Mouse (Mus musculus) stomach, embryonic 15.5 days (tissue): Measurements from ENCODE around the gene Bsnd. TPM values are rescaled to one million over a fixed set of nuclear protein-coding genes. Genes with fewer than 3 reads are reported as not detected.

Source experiments
- ATAC-seq: fragments of 200-750 bp; cut with Nextera tagmentation; 2 replicates; pipeline ENCODE4 v1.8.0; 2017; ENCODE audit warnings: low read depth, moderate number of reproducible peaks, moderate TSS enrichment; ENCODE audit not compliant: insufficient read depth, low FRiP score
- H3K27ac ChIP-seq: fragments of 300-500 bp; sonication (generic); 2 replicates; pipeline ENCODE4 v1.5.1; 2015; ENCODE audit warnings: mild to moderate bottlenecking, inconsistent platforms
- H3K27me3 ChIP-seq: fragments of 300-500 bp; sonication (generic); replicated peaks from 2 replicates; pipeline ENCODE4 v1.6.1; 2015; ENCODE audit warnings: inconsistent platforms
- H3K36me3 ChIP-seq: fragments of 300-500 bp; sonication (generic); 2 replicates; pipeline ENCODE4 v1.6.1; 2015; ENCODE audit warnings: inconsistent platforms
- H3K4me1 ChIP-seq: fragments of 300-500 bp; sonication (generic); 2 replicates; pipeline ENCODE4 v1.6.1; 2015; ENCODE audit warnings: inconsistent platforms
- H3K4me2 ChIP-seq: fragments of 300-500 bp; sonication (generic); 2 replicates; pipeline ENCODE4 v1.6.1; 2015; ENCODE audit warnings: mild to moderate bottlenecking, inconsistent platforms
- H3K4me3 ChIP-seq: fragments of 300-500 bp; sonication (generic); replicated peaks from 2 replicates; pipeline ENCODE4 v1.5.1; 2015; ENCODE audit warnings: inconsistent platforms
- H3K9ac ChIP-seq: fragments of 300-500 bp; sonication (generic); 2 replicates; pipeline ENCODE4 v1.6.1; 2015; ENCODE audit warnings: inconsistent platforms
- H3K9me3 ChIP-seq: fragments of 300-500 bp; sonication (generic); 2 replicates; pipeline ENCODE4 v1.6.1; 2016; ENCODE audit warnings: inconsistent platforms
- WGBS: fragments of 180-500 bp; shearing (Covaris S2); methylation state at CpG from one replicate; pipeline ENCODE4 v1.1.7; 2015; 5-methylcytosine and 5-hydroxymethylcytosine counted together
- polyA plus RNA-seq: library from polyadenylated mRNA; unstranded; fragments of >200 nt; fragmentation: Nextera tagmentation; extraction: Ambion mirVana; gene quantifications from 2 replicates; pipeline ENCODE4 v1.2.1, GENCODE M21; 2015

Gene Bsnd
- polyA plus RNA-seq, 1 experiment from 2014 or later, result not detected

- Histone ChIP-seq H3K27ac (no peak overlapping the region), H3K9me3 (no peaks in the 10 kb centered on the region), H3K4me1 (no peaks in the 10 kb centered on the region), H3K9ac (no peak overlapping the region), H3K36me3 (no peaks in the 10 kb centered on the region), H3K4me3 (no peak overlapping the region), H3K27me3 (no peaks in the 10 kb centered on the region), H3K4me2 (no peak overlapping the region)
- no peak for ATAC-seq
- WGBS, result 2% methylated on average over 6 of the region's 6 CpGs
These were observed 17.8 kb downstream of the Bsnd start for GRCm38 (mm10) chr4:106474241-106474640.

- no peak overlapping the region for H3K4me2 ChIP-seq
- no peak overlapping the region for H3K4me3 ChIP-seq
- no peaks in the 10 kb centered on the region for H3K36me3 ChIP-seq
- H3K9ac ChIP-seq, result no peak overlapping the region
- WGBS, result 9% methylated on average over 3 of the region's 3 CpGs
- H3K27ac ChIP-seq, result no peak overlapping the region
- no peaks in the 10 kb centered on the region for H3K27me3 ChIP-seq
- no peaks in the 10 kb centered on the region for H3K9me3 ChIP-seq
- H3K4me1 ChIP-seq, result no peaks in the 10 kb centered on the region
- no peak for ATAC-seq
These were observed 19.7 kb downstream of the Bsnd start for GRCm38 (mm10) chr4:106472335-106472734.

- no peaks in the 10 kb centered on the region for H3K4me1 ChIP-seq
- H3K27ac ChIP-seq, result no peak overlapping the region
- H3K4me3 ChIP-seq, result no peak overlapping the region
- 62% methylated on average over 5 of the region's 5 CpGs for WGBS
- no peaks in the 10 kb centered on the region for H3K27me3 ChIP-seq
- no peak overlapping the region for H3K4me2 ChIP-seq
- H3K9me3 ChIP-seq, result no peaks in the 10 kb centered on the region
- no peak for ATAC-seq
- H3K9ac ChIP-seq, result no peak overlapping the region
- H3K36me3 ChIP-seq, result no peaks in the 10 kb centered on the region
These were observed 21.2 kb downstream of the Bsnd start for GRCm38 (mm10) chr4:106470921-106471320.

DNA sequence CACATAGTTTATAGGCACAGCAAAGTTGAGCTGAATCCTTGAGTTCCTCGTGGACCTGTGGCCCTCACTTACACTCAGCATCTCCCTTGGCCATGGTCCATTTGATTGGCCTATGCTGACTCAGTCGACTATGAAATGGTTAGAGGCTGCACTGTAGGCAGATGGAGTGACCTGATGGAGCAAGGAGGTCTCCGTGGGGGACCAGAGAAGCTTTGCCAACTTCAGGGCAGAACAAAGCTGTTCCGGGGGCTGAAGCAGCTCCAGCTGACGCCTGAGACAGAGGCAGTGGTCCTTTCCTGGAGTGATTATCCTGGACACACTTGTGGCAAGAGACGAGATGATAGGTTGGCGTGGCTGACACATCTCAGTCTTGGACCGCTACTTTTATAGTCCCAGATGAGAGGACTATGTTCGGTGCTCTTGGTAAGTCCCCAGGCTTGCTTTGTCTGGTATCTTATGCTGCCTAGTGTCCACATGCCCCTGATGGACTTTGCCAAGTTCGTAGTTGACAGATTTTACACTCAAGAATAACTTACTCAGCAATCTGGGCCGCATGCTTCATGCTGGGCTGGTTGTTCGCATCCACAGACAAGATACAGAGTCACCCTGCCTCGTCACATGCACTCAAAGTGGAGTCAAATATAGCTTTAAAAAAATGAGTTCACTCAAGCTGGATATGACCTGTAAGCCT, 24.5 kb downstream of the Bsnd start:
- Histone ChIP-seq H3K4me3 (no peak overlapping the region), H3K36me3 (no peaks in the 10 kb centered on the region), H3K4me1 (peaks cover 19% of the 10 kb centered on the region), H3K27ac (no peak overlapping the region), H3K9ac (no peak overlapping the region), H3K27me3 (0 out of 2 replicates have a peak, but pooled peaks cover 11% of the 10 kb centered on the region), H3K4me2 (no peak overlapping the region), H3K9me3 (no peaks in the 10 kb centered on the region)
- no peak for ATAC-seq
- 81% methylated on average over 13 of the region's 13 CpGs for WGBS

DNA sequence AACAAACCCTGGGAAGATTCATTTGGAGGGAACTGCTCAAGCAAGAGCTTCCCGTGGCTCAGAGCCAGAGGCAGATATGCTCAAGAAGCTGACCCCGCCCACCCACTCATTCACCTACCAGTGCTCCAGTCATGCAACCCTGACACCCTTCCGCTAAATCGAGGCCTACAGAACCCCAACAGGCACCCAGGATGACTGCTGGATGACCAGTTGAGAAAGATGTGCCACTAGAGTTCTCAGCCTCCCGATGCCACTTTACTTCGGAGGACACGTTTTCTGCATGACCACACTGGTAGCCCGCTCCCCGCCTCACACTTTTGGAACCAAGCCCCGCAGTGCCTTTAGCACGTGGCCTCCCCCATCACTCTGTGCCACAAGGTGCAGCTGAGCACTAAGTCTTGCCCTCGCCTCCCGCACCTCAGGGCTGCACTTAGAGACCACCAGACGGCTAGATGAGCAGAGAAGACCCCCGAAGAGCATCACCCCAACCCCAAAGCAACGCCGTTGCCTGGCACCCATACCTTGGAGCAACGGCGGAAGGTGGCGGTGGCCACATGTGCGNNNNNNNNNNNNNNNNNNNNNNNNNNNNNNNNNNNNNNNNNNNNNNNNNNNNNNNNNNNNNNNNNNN, 28.8 kb downstream of the Bsnd start:
- H3K27me3 ChIP-seq, result peaks cover 11% of the 10 kb centered on the region; the same call in 1 of the 2 replicates
- peak overlapping the region; percentile 47 for H3K4me3 ChIP-seq
- no peak overlapping the region for H3K27ac ChIP-seq
- ATAC-seq, result no peak; the same call in 1 of the 2 replicates
- no peaks in the 10 kb centered on the region for H3K9me3 ChIP-seq
- no peaks in the 10 kb centered on the region for H3K36me3 ChIP-seq
- 30% methylated on average over 21 of the region's 21 CpGs for WGBS
- peak overlapping the region; percentile 86 for H3K4me2 ChIP-seq
- peaks cover 19% of the 10 kb centered on the region for H3K4me1 ChIP-seq
- H3K9ac ChIP-seq, result 0 out of 2 replicates have a peak overlapping the region, but pooled peaks have one; percentile 4

DNA sequence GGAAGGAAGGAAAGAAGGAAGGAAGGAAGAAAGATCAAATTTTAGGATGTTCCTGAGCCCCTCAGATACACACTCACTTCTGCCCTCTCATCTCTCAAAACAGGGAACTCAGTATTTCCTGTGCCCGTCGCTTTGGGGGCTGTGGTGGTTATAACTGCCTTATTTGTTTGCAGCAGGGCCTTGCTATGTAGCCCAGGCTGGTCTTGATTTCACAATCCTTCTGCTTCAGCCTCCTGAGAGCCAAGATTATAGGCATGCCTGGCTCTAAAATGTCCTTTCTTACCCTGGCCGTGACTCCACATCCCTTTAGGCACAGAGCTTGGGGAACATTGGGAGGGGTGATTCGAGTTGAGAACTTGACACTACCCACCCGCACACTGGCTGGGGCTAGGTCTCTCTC, 29.6 kb downstream of the Bsnd start:
- H3K27ac ChIP-seq, result no peak overlapping the region
- H3K9me3 ChIP-seq, result no peaks in the 10 kb centered on the region
- peak overlapping the region; percentile 47 for H3K4me3 ChIP-seq
- H3K9ac ChIP-seq, result no peak overlapping the region
- peaks cover 19% of the 10 kb centered on the region for H3K4me1 ChIP-seq
- peak overlapping the region; percentile 86 for H3K4me2 ChIP-seq
- no peaks in the 10 kb centered on the region for H3K36me3 ChIP-seq
- H3K27me3 ChIP-seq, result peaks cover 11% of the 10 kb centered on the region; the same call in 1 of the 2 replicates
- no peak for ATAC-seq
- 76% methylated on average over 5 of the region's 5 CpGs for WGBS

- Histone ChIP-seq H3K27me3 (peaks cover 11% of the 10 kb centered on the region; the same call in 1 of the 2 replicates), H3K27ac (no peak overlapping the region), H3K9me3 (no peaks in the 10 kb centered on the region), H3K36me3 (no peaks in the 10 kb centered on the region), H3K4me2 (no peak overlapping the region), H3K4me3 (no peak overlapping the region), H3K4me1 (peaks cover 19% of the 10 kb centered on the region), H3K9ac (no peak overlapping the region)
- no peak for ATAC-seq
- WGBS, result 74% methylated on average over 9 of the region's 9 CpGs
These were observed 30.1 kb downstream of the Bsnd start for GRCm38 (mm10) chr4:106462016-106462415.

- Histone ChIP-seq H3K36me3 (no peaks in the 10 kb centered on the region), H3K27ac (no peak overlapping the region), H3K9me3 (no peaks in the 10 kb centered on the region), H3K27me3 (no peaks in the 10 kb centered on the region), H3K9ac (no peak overlapping the region), H3K4me1 (no peaks in the 10 kb centered on the region), H3K4me2 (no peak overlapping the region), H3K4me3 (no peak overlapping the region)
- 88% methylated on average over 7 of the region's 7 CpGs for WGBS
- no peak for ATAC-seq
These were observed 37.5 kb downstream of the Bsnd start for GRCm38 (mm10) chr4:106454541-106454940.

- no peaks in the 10 kb centered on the region for H3K27me3 ChIP-seq
- H3K36me3 ChIP-seq, result no peaks in the 10 kb centered on the region
- H3K27ac ChIP-seq, result no peak overlapping the region
- ATAC-seq, result no peak
- no peaks in the 10 kb centered on the region for H3K4me1 ChIP-seq
- 76% methylated on average over 4 of the region's 4 CpGs for WGBS
- no peak overlapping the region for H3K9ac ChIP-seq
- H3K4me3 ChIP-seq, result no peak overlapping the region
- no peak overlapping the region for H3K4me2 ChIP-seq
- no peaks in the 10 kb centered on the region for H3K9me3 ChIP-seq
These were observed 38.6 kb downstream of the Bsnd start for GRCm38 (mm10) chr4:106453516-106453915.

DNA sequence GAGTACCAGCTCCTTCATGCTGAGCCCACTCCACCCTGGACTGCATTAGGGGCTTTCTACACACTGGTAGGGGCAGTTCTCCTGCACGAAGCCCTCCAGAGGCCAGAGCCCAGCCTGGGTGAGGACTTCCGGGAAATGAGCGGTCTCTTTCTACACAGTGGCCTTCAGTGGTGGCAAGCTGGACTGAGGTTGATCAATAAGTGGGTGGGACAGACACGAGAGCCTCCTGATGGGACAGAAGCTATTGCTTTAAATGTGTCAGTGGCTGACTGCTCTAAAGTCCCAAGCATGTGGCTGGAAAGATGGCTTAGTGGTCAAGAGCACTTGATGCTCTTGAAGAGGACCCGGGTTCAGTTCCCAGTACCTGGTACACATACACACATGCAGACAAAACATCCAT, 39.0 kb downstream of the Bsnd start:
- no peak overlapping the region for H3K4me2 ChIP-seq
- no peaks in the 10 kb centered on the region for H3K9me3 ChIP-seq
- H3K9ac ChIP-seq, result no peak overlapping the region
- no peaks in the 10 kb centered on the region for H3K36me3 ChIP-seq
- no peaks in the 10 kb centered on the region for H3K4me1 ChIP-seq
- no peaks in the 10 kb centered on the region for H3K27me3 ChIP-seq
- no peak overlapping the region for H3K27ac ChIP-seq
- no peak for ATAC-seq
- 69% methylated on average over 5 of the region's 5 CpGs for WGBS
- no peak overlapping the region for H3K4me3 ChIP-seq

DNA sequence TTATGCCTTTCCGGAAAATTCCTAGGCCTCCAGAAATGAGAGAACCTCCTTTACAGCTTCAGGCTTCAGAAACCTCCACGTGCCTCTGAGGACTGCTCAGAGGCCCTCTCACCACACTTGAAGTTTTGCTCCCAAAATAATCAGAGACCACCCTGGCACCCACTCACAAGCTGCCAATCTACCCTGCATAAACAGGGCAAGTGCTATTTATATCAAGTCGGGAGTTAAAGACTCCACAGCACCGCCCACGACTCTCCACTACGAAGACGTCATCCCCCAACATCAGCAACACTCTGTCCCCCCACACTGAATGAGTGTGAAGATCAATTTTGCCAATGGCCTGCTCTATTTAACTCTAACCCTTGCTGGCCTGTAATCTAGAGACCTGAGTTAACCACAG, 39.7 kb downstream of the Bsnd start:
- H3K4me2 ChIP-seq, result no peak overlapping the region
- H3K36me3 ChIP-seq, result no peaks in the 10 kb centered on the region
- no peaks in the 10 kb centered on the region for H3K9me3 ChIP-seq
- no peak overlapping the region for H3K4me3 ChIP-seq
- 72% methylated on average over 7 of the region's 7 CpGs for WGBS
- no peaks in the 10 kb centered on the region for H3K4me1 ChIP-seq
- H3K27me3 ChIP-seq, result no peaks in the 10 kb centered on the region
- no peak overlapping the region for H3K9ac ChIP-seq
- no peak overlapping the region for H3K27ac ChIP-seq
- ATAC-seq, result no peak

DNA sequence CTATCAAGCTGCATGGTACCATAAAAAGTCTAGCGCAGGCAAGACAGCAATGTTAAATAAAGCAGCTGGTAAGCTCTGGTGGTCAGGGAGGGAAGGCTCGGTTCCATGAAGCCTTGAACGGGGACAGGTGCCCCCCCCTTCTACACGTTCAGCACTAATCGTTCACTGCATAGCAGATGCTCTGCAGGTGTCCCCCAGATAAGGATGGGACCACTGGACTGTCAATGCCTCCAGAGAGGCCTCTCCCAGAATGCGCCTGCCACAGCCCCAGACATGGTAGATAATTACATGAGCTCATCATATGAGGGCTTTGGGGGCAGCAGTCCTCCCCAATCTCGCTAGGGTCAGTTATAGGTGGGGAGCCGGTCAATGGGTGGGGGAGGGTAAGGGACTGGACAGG, 42.8 kb downstream of the Bsnd start:
- Histone ChIP-seq H3K4me3 (no peak overlapping the region), H3K9me3 (no peaks in the 10 kb centered on the region), H3K9ac (no peak overlapping the region), H3K27me3 (no peaks in the 10 kb centered on the region), H3K4me1 (no peaks in the 10 kb centered on the region), H3K27ac (no peak overlapping the region), H3K36me3 (no peaks in the 10 kb centered on the region), H3K4me2 (no peak overlapping the region)
- 84% methylated on average over 8 of the region's 8 CpGs for WGBS
- ATAC-seq, result peak; percentile 21; the same call in 1 of the 2 replicates
